Mouse (Mus musculus): ENCODE data around the gene Abca7. TPM values are rescaled to one million over a fixed set of nuclear protein-coding genes. Genes with fewer than 3 reads are reported as not detected.

The Abca7 gene
- polyA plus RNA-seq, 1 experiment from 2014 or later, result 7.7 TPM

- no peaks in the 10 kb centered on the region for H3K9me3 ChIP-seq (ENCODE audit: control insufficient read depth, low read length)
- H3K27me3 ChIP-seq (replicated peaks; ENCODE audit: control insufficient read depth, insufficient read depth, low read length), result no peaks in the 10 kb centered on the region
- ATAC-seq (replicated peaks; ENCODE audit: low FRiP score), result no peak
- H3K4me3 ChIP-seq (ENCODE audit: low read depth, low read length), result peak overlapping the region; percentile 6; the same call in 1 of the 2 replicates
- H3K9ac ChIP-seq (ENCODE audit: low read depth, low read length), result no peak overlapping the region; the same call in 1 of the 2 replicates
- H3K36me3 ChIP-seq (ENCODE audit: control insufficient read depth, insufficient read depth, low read length), result peaks cover 25% of the 10 kb centered on the region; the same call in 1 of the 2 replicates
- H3K4me2 ChIP-seq, result no peak overlapping the region
- WGBS, result 74% methylated on average over 15 of the region's 15 CpGs
- H3K27ac ChIP-seq (ENCODE audit: low read depth, low read length), result 0 out of 2 replicates have a peak overlapping the region, but pooled peaks have one; percentile 41
- DNase-seq (ENCODE audit: low spot score), result no peak
- H3K4me1 ChIP-seq (replicated peaks; ENCODE audit: control insufficient read depth, insufficient read depth, low read length), result peaks cover 35% of the 10 kb centered on the region
Observed at GRCm38 (mm10) chr10:80024229-80025043, 28.1 kb downstream of the Abca7 start.

- no peak for DNase-seq (ENCODE audit: low spot score)
- WGBS, result 50% methylated on average over 4 of the region's 4 CpGs
- Histone ChIP-seq H3K4me3 (ENCODE audit: low read depth, low read length) (no peak overlapping the region), H3K9ac (ENCODE audit: low read depth, low read length) (no peak overlapping the region; the same call in 1 of the 2 replicates), H3K4me1 (replicated peaks; ENCODE audit: control insufficient read depth, insufficient read depth, low read length) (peaks cover 29% of the 10 kb centered on the region), H3K36me3 (ENCODE audit: control insufficient read depth, insufficient read depth, low read length) (peaks cover 25% of the 10 kb centered on the region; the same call in 1 of the 2 replicates), H3K9me3 (ENCODE audit: control insufficient read depth, low read length) (no peaks in the 10 kb centered on the region), H3K4me2 (no peak overlapping the region), H3K27ac (ENCODE audit: low read depth, low read length) (0 out of 2 replicates have a peak overlapping the region, but pooled peaks have one; percentile 41), H3K27me3 (replicated peaks; ENCODE audit: control insufficient read depth, insufficient read depth, low read length) (no peaks in the 10 kb centered on the region)
- ATAC-seq (replicated peaks; ENCODE audit: low FRiP score), result no peak
Observed at GRCm38 (mm10) chr10:80025044-80025347, 28.7 kb downstream of the Abca7 start.

GRCm38 (mm10) chr10:80025463-80025862 lies 29.2 kb downstream of the Abca7 start:
- H3K4me3 ChIP-seq (ENCODE audit: low read depth, low read length), result no peak overlapping the region
- peaks cover 28% of the 10 kb centered on the region; the same call in 1 of the 2 replicates for H3K36me3 ChIP-seq (ENCODE audit: control insufficient read depth, insufficient read depth, low read length)
- no peak for DNase-seq (ENCODE audit: low spot score)
- no peaks in the 10 kb centered on the region for H3K9me3 ChIP-seq (ENCODE audit: control insufficient read depth, low read length)
- no peak for ATAC-seq (replicated peaks; ENCODE audit: low FRiP score)
- no peak overlapping the region for H3K27ac ChIP-seq (ENCODE audit: low read depth, low read length)
- no peaks in the 10 kb centered on the region for H3K27me3 ChIP-seq (replicated peaks; ENCODE audit: control insufficient read depth, insufficient read depth, low read length)
- H3K4me2 ChIP-seq, result no peak overlapping the region
- H3K4me1 ChIP-seq (replicated peaks; ENCODE audit: control insufficient read depth, insufficient read depth, low read length), result peaks cover 25% of the 10 kb centered on the region
- WGBS, result 80% methylated on average over 10 of the region's 10 CpGs
- no peak overlapping the region for H3K9ac ChIP-seq (ENCODE audit: low read depth, low read length)

- Histone ChIP-seq H3K9me3 (ENCODE audit: control insufficient read depth, low read length) (no peaks in the 10 kb centered on the region), H3K27ac (ENCODE audit: low read depth, low read length) (no peak overlapping the region), H3K4me1 (replicated peaks; ENCODE audit: control insufficient read depth, insufficient read depth, low read length) (peaks cover 21% of the 10 kb centered on the region), H3K4me2 (no peak overlapping the region), H3K4me3 (ENCODE audit: low read depth, low read length) (no peak overlapping the region), H3K9ac (ENCODE audit: low read depth, low read length) (no peak overlapping the region), H3K36me3 (ENCODE audit: control insufficient read depth, insufficient read depth, low read length) (peaks cover 28% of the 10 kb centered on the region; the same call in 1 of the 2 replicates), H3K27me3 (replicated peaks; ENCODE audit: control insufficient read depth, insufficient read depth, low read length) (no peaks in the 10 kb centered on the region)
- DNase-seq (ENCODE audit: low spot score) (no peak), ATAC-seq (replicated peaks; ENCODE audit: low FRiP score) (0 out of 2 replicates have a peak, but pooled peaks have one; percentile 30)
- 67% methylated on average over 12 of the region's 12 CpGs for WGBS
Observed at GRCm38 (mm10) chr10:80025889-80026288, 29.6 kb downstream of the Abca7 start.

GRCm38 (mm10) chr10:80027681-80028520 lies 31.6 kb downstream of the Abca7 start:
- ATAC-seq (replicated peaks; ENCODE audit: low FRiP score), result peak; percentile 43; the same call in 1 of the 2 replicates
- H3K4me2 ChIP-seq, result no peak overlapping the region
- H3K27ac ChIP-seq (ENCODE audit: low read depth, low read length), result no peak overlapping the region; the same call in 1 of the 2 replicates
- no peak overlapping the region for H3K4me3 ChIP-seq (ENCODE audit: low read depth, low read length)
- no peak for DNase-seq (ENCODE audit: low spot score)
- H3K4me1 ChIP-seq (replicated peaks; ENCODE audit: control insufficient read depth, insufficient read depth, low read length), result peaks cover 32% of the 10 kb centered on the region
- H3K27me3 ChIP-seq (replicated peaks; ENCODE audit: control insufficient read depth, insufficient read depth, low read length), result no peaks in the 10 kb centered on the region
- peaks cover 19% of the 10 kb centered on the region; the same call in 1 of the 2 replicates for H3K36me3 ChIP-seq (ENCODE audit: control insufficient read depth, insufficient read depth, low read length)
- no peaks in the 10 kb centered on the region for H3K9me3 ChIP-seq (ENCODE audit: control insufficient read depth, low read length)
- no peak overlapping the region for H3K9ac ChIP-seq (ENCODE audit: low read depth, low read length)
- WGBS, result 69% methylated on average over 20 of the region's 20 CpGs

GRCm38 (mm10) chr10:80028521-80028846 lies 32.2 kb downstream of the Abca7 start:
- Histone ChIP-seq H3K36me3 (ENCODE audit: control insufficient read depth, insufficient read depth, low read length) (peaks cover 19% of the 10 kb centered on the region; the same call in 1 of the 2 replicates), H3K27ac (ENCODE audit: low read depth, low read length) (no peak overlapping the region), H3K4me1 (replicated peaks; ENCODE audit: control insufficient read depth, insufficient read depth, low read length) (peaks cover 38% of the 10 kb centered on the region)

GRCm38 (mm10) chr10:80030191-80030590 lies 33.9 kb downstream of the Abca7 start:
- Histone ChIP-seq H3K4me2 (no peak overlapping the region), H3K4me1 (replicated peaks; ENCODE audit: control insufficient read depth, insufficient read depth, low read length) (peaks cover 37% of the 10 kb centered on the region), H3K9me3 (ENCODE audit: control insufficient read depth, low read length) (no peaks in the 10 kb centered on the region), H3K4me3 (ENCODE audit: low read depth, low read length) (no peak overlapping the region), H3K9ac (ENCODE audit: low read depth, low read length) (no peak overlapping the region), H3K27me3 (replicated peaks; ENCODE audit: control insufficient read depth, insufficient read depth, low read length) (no peaks in the 10 kb centered on the region), H3K27ac (ENCODE audit: low read depth, low read length) (no peak overlapping the region), H3K36me3 (ENCODE audit: control insufficient read depth, insufficient read depth, low read length) (peaks cover 26% of the 10 kb centered on the region; the same call in 1 of the 2 replicates)
- WGBS, result 81% methylated on average over 9 of the region's 9 CpGs
- no peak for ATAC-seq (replicated peaks; ENCODE audit: low FRiP score)
- no peak for DNase-seq (ENCODE audit: low spot score)

More at GRCm38 (mm10) chr10:80028521-80028846, 32.2 kb downstream of the Abca7 start:
- Histone ChIP-seq H3K9me3 (ENCODE audit: control insufficient read depth, low read length) (no peaks in the 10 kb centered on the region), H3K4me3 (ENCODE audit: low read depth, low read length) (no peak overlapping the region), H3K4me2 (no peak overlapping the region), H3K9ac (ENCODE audit: low read depth, low read length) (no peak overlapping the region), H3K27me3 (replicated peaks; ENCODE audit: control insufficient read depth, insufficient read depth, low read length) (no peaks in the 10 kb centered on the region)
- no peak for DNase-seq (ENCODE audit: low spot score)
- ATAC-seq (replicated peaks; ENCODE audit: low FRiP score), result no peak
- 92% methylated on average over 13 of the region's 13 CpGs for WGBS

GRCm38 (mm10) chr10:80030736-80031135 lies 34.4 kb downstream of the Abca7 start:
- peaks cover 30% of the 10 kb centered on the region for H3K36me3 ChIP-seq (ENCODE audit: control insufficient read depth, insufficient read depth, low read length)
- H3K27ac ChIP-seq (ENCODE audit: low read depth, low read length), result no peak overlapping the region

More at GRCm38 (mm10) chr10:80030736-80031135, 34.4 kb downstream of the Abca7 start:
- DNase-seq (ENCODE audit: low spot score) (no peak), ATAC-seq (replicated peaks; ENCODE audit: low FRiP score) (no peak)
- H3K27me3 ChIP-seq (replicated peaks; ENCODE audit: control insufficient read depth, insufficient read depth, low read length), result no peaks in the 10 kb centered on the region
- no peak overlapping the region for H3K9ac ChIP-seq (ENCODE audit: low read depth, low read length)
- H3K4me1 ChIP-seq (replicated peaks; ENCODE audit: control insufficient read depth, insufficient read depth, low read length), result peaks cover 37% of the 10 kb centered on the region
- no peak overlapping the region for H3K4me3 ChIP-seq (ENCODE audit: low read depth, low read length)
- 87% methylated on average over 17 of the region's 17 CpGs for WGBS
- H3K9me3 ChIP-seq (ENCODE audit: control insufficient read depth, low read length), result no peaks in the 10 kb centered on the region
- no peak overlapping the region for H3K4me2 ChIP-seq
